Mouse (Mus musculus): ENCODE measurements at regions not wholly inside any gene's neighbourhood (a gene's known extent, or its start where the extent isn't known, plus 50 kb on each side); places are given as distances from the start of the nearest gene placed in this dataset.
A peak's percentile ranks its signal among the peaks of the same experiment; 100 is the strongest.

GRCm38 (mm10) chr3:50940656-50941055 lies 283.6 kb upstream of the Noct start:
- DNase-seq (ENCODE audit: low spot score): no peak

DNA sequence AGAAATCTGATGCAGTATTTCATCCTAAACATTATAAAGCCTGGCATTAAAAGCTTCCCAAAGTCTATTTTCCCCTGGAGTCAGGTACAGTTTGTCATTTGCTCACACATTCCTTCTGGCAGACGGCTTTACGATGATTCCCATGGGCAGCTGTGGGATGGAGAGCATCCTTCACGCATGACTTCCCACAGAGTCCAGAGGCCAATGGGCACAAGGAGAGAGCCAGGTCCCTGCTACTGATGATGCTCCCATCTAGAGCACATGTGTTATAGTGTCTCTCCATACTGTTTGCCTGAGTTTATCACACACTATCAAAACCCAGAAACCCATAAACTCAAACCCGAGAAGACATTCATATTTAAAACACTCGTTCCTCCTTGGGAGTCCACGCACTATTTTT lies 270.8 kb upstream of the Noct start:
- no peak for DNase-seq (ENCODE audit: low spot score)

DNA sequence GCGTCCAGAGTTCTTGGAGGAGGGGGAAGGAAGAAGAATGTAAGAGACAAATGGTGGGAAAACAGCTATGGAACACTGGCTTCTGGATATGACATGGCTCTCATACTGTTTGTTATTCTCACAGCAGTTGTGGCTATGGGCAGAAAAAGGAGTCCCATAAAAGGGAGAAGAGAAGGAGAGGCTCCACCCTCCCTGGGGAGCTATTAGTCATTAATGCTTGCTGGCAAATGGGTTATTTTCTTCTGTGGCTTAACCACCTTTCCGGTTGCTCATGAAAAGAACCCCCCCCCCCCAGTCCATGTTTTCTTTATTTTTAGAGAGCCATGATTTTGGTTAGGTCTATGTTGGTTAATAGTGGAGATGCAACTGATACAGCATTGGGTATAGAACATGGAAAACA lies 253.9 kb upstream of the Noct start:
- DNase-seq (ENCODE audit: low spot score): no peak

DNA sequence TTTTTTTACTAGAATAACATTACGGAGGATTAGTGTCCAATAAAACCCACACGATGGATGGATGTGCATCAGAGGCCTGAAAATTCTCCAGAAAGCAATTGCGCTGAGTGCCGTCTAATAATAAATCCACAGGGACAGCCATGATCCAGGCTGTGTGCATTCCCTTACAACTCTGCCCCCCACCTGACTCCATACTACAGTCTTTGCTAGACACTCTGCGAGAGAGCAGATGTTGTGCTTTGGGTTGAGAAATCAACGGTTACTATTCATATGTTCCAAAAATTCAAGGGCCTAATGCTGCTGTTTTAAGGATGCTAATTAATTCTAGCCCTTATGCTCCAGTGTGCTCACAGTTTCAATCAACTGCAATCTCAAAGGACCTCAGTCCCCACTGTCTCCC lies 251.2 kb upstream of the Noct start:
- DNase-seq (ENCODE audit: low spot score): no peak

DNA sequence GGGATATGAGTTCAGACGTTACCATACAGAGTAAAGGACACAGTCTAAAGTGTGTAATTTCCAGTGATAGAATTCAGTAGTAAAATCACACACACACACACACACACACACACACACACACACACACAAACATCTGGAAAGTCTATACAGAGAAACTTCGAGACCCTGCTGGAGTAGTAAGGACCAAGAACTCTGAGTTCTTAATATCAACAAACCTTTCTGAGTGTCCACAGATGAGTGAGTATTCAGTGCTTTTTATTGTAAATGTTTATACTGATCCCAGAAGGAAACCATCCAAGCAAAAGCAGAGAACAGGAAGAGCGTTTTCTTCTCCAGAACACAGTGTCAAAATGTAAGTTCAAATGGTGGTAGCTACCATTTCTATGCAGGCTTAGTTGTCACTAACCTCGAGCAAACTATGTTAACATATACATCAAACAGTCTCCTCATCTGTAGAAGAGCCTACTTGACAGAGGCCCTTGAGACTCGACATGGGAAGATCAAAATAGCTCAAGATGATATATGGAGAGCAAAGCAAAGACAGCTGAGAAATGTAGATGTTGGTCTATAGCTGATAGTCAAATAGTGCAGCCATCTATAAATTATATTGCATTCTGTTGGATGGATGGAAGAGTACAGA lies 248.0 kb upstream of the Noct start:
- no peak for DNase-seq (ENCODE audit: low spot score)

DNA sequence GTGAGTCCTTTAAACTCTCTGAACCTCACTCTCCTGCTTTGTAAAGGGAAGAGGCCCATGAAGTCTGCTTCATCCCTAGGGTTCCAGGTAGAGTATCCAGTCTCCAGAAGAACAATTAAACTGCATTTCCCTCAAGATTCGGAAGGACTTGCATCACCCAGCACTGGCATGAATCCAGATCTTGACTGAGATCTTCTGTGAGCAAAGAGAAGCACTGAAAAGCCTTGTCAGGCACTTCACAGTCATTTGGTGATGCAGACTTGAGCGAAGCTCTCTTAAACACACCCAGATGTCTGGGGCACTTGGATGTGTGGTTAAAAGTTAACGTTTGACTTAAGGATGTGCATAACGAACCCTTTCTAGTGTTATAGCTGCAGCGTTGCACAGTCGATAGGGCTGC lies 247.4 kb upstream of the Noct start:
- DNase-seq (ENCODE audit: low spot score): no peak

- DNase-seq (ENCODE audit: low spot score): no peak
These were observed 245.6 kb upstream of the Noct start for GRCm38 (mm10) chr3:50978636-50979035.

- no peak for DNase-seq (ENCODE audit: low spot score)
These were observed 244.7 kb upstream of the Noct start for GRCm38 (mm10) chr3:50979592-50979991.

DNA sequence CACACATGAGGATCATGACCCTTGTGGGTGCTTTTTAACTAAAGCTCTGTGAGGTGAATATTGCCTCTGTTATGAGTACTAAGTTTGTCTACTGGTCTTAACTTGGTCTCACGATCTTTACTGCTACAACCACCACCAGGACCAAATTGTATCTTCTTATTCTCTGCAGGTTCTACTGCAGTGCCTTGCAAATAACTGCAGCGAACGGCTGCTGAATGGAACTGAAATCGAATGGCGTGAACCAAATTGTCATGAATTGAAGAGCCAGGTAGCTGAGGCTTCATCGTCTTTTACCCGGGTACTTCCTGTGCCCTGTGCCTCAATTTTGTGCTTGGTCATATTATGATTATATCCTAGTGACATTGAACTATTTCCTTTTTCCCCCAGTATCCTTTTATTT lies 242.5 kb upstream of the Noct start:
- no peak for DNase-seq (ENCODE audit: low spot score)

- DNase-seq (ENCODE audit: low spot score): no peak
These were observed 241.6 kb upstream of the Noct start for GRCm38 (mm10) chr3:50982649-50983048.

GRCm38 (mm10) chr3:50983126-50983525 lies 241.1 kb upstream of the Noct start:
- DNase-seq (ENCODE audit: low spot score): peak; percentile 39

- peak; percentile 32 for DNase-seq (ENCODE audit: low spot score)
These were observed 240.1 kb upstream of the Noct start for GRCm38 (mm10) chr3:50983962-50984765.

GRCm38 (mm10) chr3:50987821-50988220 lies 236.4 kb upstream of the Noct start:
- no peak for DNase-seq (ENCODE audit: low spot score)

DNA sequence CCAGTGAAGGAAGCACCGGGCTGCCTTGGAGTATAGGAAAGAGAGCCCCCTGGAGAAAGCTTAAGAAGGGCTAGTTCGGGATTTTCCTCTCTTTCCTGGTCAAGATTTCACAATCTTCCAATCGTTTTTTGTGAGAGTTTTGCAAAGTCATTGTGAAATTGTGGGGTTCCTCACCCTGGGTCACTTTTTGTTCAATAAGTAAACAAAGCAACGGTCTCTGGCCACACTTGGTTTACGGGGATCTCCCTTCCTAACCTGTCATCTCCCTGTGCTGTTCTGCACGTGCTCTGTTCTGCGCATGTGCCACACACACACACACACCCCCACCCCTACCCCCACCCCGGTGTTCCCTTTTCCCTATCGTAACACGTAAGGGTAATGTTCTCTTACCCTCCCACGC lies 233.4 kb upstream of the Noct start:
- DNase-seq (ENCODE audit: low spot score): no peak

- no peak for DNase-seq (ENCODE audit: low spot score)
These were observed 231.5 kb upstream of the Noct start for GRCm38 (mm10) chr3:50992581-50993313.

DNA sequence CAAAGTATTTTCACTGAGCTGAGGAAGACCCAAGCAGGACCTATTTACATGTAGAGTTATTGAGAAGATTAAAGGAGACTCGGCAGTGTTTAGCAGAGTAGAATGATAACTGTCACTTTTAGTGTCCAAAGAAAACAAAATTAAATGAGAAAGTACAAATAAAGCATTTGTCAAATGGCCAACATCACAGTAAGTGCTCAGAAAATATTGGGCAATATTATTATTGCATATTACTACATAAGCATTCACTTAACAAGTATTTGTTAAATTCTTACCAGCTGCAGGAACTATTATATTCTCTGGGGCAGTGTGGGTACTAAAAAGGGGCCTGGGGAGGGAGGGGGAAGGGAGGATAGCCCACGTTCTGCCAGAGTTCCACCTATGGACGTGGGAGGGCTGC lies 224.5 kb upstream of the Noct start:
- DNase-seq (ENCODE audit: low spot score): no peak

DNA sequence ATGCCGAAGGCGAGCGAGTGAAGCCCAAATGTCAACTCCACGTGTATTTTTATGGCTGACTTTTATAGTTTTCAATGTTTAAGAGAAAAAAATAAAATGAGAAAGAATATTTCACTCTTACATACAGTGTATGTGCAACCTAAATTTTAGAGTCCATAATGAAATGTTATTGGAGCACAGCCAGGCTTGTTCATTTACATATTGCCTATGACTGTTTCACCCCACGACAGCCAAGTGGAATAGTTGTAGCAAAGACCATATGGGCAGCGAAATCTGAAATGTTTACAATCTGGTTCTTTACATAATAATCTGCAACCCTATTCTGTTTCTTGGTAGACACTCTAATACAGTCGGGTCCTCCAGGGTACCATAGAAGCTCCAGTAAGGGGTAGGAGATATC lies 223.3 kb upstream of the Noct start:
- no peak for DNase-seq (ENCODE audit: low spot score)

GRCm38 (mm10) chr3:51002662-51003061 lies 221.6 kb upstream of the Noct start:
- no peak for DNase-seq (ENCODE audit: low spot score)

DNA sequence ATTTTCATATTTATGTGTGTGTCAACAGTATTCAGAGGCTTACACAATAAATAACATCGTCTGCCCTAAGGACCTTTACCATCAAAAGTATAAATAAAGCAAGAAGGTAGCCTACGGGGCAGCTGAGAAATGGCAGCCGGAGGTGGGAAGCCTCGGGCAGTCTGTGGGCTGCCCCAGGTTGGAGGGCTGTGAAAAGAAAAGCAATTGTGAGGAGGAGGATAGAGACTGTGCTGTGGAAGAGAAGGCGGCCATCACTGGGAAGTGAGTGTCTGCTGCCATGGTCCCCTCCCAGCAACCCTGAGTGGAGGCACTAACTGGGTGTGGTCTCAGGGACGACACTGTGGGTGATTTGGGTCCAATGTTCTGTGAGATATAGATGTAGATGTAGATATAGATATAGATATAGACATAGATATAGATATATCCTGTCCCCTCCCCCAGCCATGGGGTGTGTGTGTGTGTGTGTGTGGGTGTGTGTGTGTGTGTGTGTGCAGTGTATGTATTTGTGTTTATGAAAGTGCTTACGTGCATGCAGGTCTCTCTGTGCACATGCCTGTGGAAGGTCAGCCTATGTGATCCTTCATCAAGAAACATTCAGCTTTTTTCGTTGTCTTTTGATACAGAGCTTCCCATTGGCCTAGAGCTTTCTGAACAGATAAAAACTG lies 220.6 kb upstream of the Noct start:
- no peak for DNase-seq (ENCODE audit: low spot score)

GRCm38 (mm10) chr3:51004216-51004615 lies 220.0 kb upstream of the Noct start:
- no peak for DNase-seq (ENCODE audit: low spot score)

DNA sequence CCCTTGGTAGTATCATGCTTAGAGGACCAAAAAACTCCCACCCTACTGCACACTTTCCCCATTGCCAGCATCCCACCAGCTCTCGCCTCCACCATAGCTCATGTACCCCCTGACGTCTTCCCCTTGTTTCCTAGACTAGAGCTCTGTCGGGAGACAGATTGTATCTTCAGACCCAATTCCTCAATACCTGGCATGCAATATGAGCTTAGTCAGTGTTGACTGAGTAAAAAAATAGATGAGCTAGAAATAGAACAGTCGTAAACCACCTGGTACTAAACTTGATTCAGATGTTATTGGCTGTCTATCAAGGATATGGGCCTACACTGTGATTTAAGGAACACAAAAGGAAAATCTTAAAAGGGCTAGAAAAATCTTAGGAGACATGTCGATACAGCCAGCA lies 215.1 kb upstream of the Noct start:
- DNase-seq (ENCODE audit: low spot score): no peak

- DNase-seq (ENCODE audit: low spot score): no peak
These were observed 204.4 kb upstream of the Noct start for GRCm38 (mm10) chr3:51019650-51020346.
